Mouse (Mus musculus) heart, adult 2 months (tissue): ENCODE data around the gene Ctdnep1.

Source experiments
- CTCF ChIP-seq: fragments of 200-600 bp; IDR thresholded peaks from 2 replicates; pipeline ENCODE4 v1.8.1; 2022; ENCODE audit warnings: antibody characterized with exemption, mild to moderate bottlenecking, moderate library complexity
- POLR2A ChIP-seq: fragments of 200-500 bp; IDR thresholded peaks from 2 replicates; pipeline ENCODE4 v1.6.1; 2011; ENCODE audit warnings: mild to moderate bottlenecking, low read depth, low read length, control low read depth; ENCODE audit not compliant: insufficient read depth

DNA sequence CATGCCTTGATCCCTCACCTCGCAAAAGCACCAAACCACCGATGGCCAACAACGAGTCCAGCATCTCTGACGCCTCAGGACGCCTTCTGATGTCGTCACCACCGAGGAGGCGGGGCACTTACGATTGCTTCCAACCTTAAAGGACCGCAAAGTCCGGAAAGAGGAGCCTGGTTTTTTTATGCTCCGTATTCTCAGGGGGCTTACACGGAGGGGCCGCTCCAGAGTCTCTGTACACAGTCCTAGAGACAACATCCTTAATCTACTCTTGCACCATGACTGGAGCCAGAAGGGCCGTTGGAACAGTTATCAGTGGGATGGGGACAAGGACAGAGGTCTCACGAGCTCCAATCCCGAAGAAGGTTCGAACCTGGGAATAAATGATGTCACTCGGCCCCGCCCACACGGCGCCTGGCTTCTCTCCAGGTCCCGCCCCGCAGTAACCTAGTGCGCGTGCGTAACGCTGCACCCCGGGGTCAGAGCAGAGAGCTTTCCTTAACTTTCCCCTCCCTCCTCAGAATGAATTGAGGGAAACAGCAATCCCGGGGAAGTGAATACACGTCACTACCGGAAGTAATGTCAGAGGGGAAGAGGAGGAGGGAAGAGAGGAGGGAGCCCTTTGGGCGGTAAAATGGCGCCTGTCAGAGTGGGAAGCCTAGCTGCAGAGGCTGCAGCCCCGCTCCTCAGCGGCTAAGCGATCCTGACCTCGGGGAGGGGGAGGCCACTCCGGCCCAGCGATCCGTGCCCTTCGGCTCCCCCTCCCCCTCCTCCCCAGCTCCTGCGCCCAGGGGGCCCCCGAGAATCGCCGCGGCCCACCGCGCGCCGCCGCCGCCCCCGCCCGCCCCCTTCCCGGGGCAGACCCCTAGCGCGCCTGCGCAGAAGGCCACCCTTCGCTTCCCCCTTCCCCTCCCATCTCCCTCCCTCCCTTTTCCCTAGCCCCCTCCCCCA lies 488 bp upstream of the Ctdnep1 start:
- TF ChIP-seq POLR2A (peak; percentile 88), CTCF (no peak)
